Mouse (Mus musculus) C2C12 (cell line): Measurements from ENCODE around the gene Cdh16. TPM values are rescaled to one million over a fixed set of nuclear protein-coding genes. Genes with fewer than 3 reads are reported as not detected.

ENCODE experiments used
- H3K27me3 ChIP-seq: one replicate; pipeline ENCODE4 v1.6.1; 2011; ENCODE audit not compliant: control insufficient read depth, insufficient read depth, insufficient read length
- H3K36me3 ChIP-seq: one replicate; pipeline ENCODE4 v1.6.1; 2011; ENCODE audit not compliant: control insufficient read depth, insufficient read depth
- H3K4me3 ChIP-seq: one replicate; pipeline ENCODE4 v1.5.1; 2011; ENCODE audit warnings: mild to moderate bottlenecking, control low read depth; ENCODE audit not compliant: poor library complexity, insufficient read depth, severe bottlenecking
- H3K79me2 ChIP-seq: one replicate; pipeline ENCODE4 v1.6.1; 2011; ENCODE audit not compliant: control insufficient read depth, insufficient read depth
- H3K79me3 ChIP-seq: one replicate; pipeline ENCODE4 v1.6.1; 2011; ENCODE audit warnings: low read depth, control low read depth
- H3ac ChIP-seq: one replicate; pipeline ENCODE3; 2011; ENCODE audit warnings: low read depth; ENCODE audit not compliant: control insufficient read depth, insufficient read length
- CEBPB ChIP-seq: IDR thresholded peaks from one replicate; pipeline ENCODE4 v1.6.1; 2011; ENCODE audit warnings: low read depth, mild to moderate bottlenecking, control low read depth, moderate library complexity
- CTCF ChIP-seq: IDR thresholded peaks from one replicate; pipeline ENCODE4 v1.5.1; 2011; ENCODE audit not compliant: control insufficient read depth, insufficient read depth, insufficient read length
- FOSL1 ChIP-seq: IDR thresholded peaks from one replicate; pipeline ENCODE4 v1.8.0; 2011; ENCODE audit warnings: mild to moderate bottlenecking, low read length; ENCODE audit not compliant: poor library complexity, insufficient read depth, severe bottlenecking
- MAX ChIP-seq: IDR thresholded peaks from one replicate; pipeline ENCODE4 v1.6.1; 2011; ENCODE audit warnings: mild to moderate bottlenecking, control low read depth
- MYOD1 ChIP-seq: IDR thresholded peaks from one replicate; pipeline ENCODE4 v1.6.1; 2011; ENCODE audit warnings: low read depth; ENCODE audit not compliant: control insufficient read depth, insufficient read length
- MYOG ChIP-seq: IDR thresholded peaks from one replicate; pipeline ENCODE4 v1.6.1; 2011; ENCODE audit not compliant: control insufficient read depth, insufficient read length; ENCODE audit errors: extremely low read depth
- USF1 ChIP-seq: IDR thresholded peaks from one replicate; pipeline ENCODE4 v1.6.1; 2011; ENCODE audit warnings: low read depth, mild to moderate bottlenecking, control low read depth, moderate library complexity
- polyA plus RNA-seq: library from polyadenylated mRNA; unstranded; fragments of >200 nt; fragmentation: generic; extraction: Trizol; gene quantifications from one replicate; pipeline ENCODE4 v1.2.1, GENCODE M21; 2012; ENCODE audit warnings: missing spikeins

The Cdh16 gene
- polyA plus RNA-seq, 1 experiment = not detected

GRCm38 (mm10) chr8:104632486-104632885 is 8.3 kb upstream of the Cdh16 start:
- no peak for TF ChIP-seq FOSL1
- TF ChIP-seq MYOD1 = no peak
- TF ChIP-seq CEBPB = no peak
- TF ChIP-seq MAX = no peak
- H3K36me3 ChIP-seq = no peaks in the 10 kb centered on the region
- H3ac ChIP-seq = no peak overlapping the region
- no peaks in the 10 kb centered on the region for H3K27me3 ChIP-seq
- H3K79me3 ChIP-seq = no peaks in the 10 kb centered on the region
- H3K4me3 ChIP-seq = no peak overlapping the region
- no peaks in the 10 kb centered on the region for H3K79me2 ChIP-seq

GRCm38 (mm10) chr8:104631975-104632374 is 7.8 kb upstream of the Cdh16 start:
- no peaks in the 10 kb centered on the region for H3K27me3 ChIP-seq
- TF ChIP-seq MYOD1 (no peak), MYOG (no peak), CTCF (no peak), MAX (no peak)
- H3K79me2 ChIP-seq = no peaks in the 10 kb centered on the region
- H3K4me3 ChIP-seq = no peak overlapping the region
- H3K36me3 ChIP-seq = no peaks in the 10 kb centered on the region
- no peak overlapping the region for H3ac ChIP-seq
- H3K79me3 ChIP-seq = no peaks in the 10 kb centered on the region

GRCm38 (mm10) chr8:104630981-104631663 is 6.9 kb upstream of the Cdh16 start, which contains the start of gene Rrad:
Gene Rrad (minus strand): TSS chr8:104631327.
- no peak for TF ChIP-seq USF1
- no peak for TF ChIP-seq CEBPB
- TF ChIP-seq FOSL1 = no peak
- no peak for TF ChIP-seq CTCF
- H3K79me3 ChIP-seq = no peaks in the 10 kb centered on the region
- no peak within 1 kb of the TSS for H3K4me3 ChIP-seq
- peak within 1 kb of the TSS; percentile 27 for H3ac ChIP-seq
- H3K79me2 ChIP-seq = no peaks in the 10 kb centered on the region
- no peaks in the 10 kb centered on the region for H3K36me3 ChIP-seq
- H3K27me3 ChIP-seq = no peaks in the 10 kb centered on the region

DNA sequence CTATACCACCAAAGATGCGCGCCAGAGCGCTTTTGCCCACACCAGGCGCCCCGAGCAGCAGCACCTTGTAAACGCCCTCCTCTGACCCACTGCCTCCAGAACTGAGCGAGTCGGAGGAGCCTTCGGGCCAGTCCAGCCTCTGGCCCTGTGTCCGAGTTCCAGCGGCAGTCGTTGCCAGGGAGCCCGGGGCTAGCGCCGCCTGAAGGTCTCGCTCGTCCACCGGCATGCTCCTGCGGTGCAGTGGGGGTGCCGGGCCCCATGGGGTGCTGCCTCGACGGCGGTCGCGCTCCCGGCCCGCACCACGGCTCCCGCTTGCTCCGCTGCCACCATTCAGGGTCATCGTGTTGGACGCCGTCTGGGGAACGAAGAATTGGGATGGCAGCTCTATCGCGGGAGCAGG is 6.4 kb upstream of the Cdh16 start:
- H3K4me3 ChIP-seq = no peak overlapping the region
- no peaks in the 10 kb centered on the region for H3K79me3 ChIP-seq
- H3ac ChIP-seq = no peak overlapping the region
- no peaks in the 10 kb centered on the region for H3K79me2 ChIP-seq
- no peaks in the 10 kb centered on the region for H3K27me3 ChIP-seq
- TF ChIP-seq MAX = no peak
- H3K36me3 ChIP-seq = no peaks in the 10 kb centered on the region

GRCm38 (mm10) chr8:104630111-104630479 is 5.9 kb upstream of the Cdh16 start:
- no peak overlapping the region for H3ac ChIP-seq
- H3K79me2 ChIP-seq = no peaks in the 10 kb centered on the region
- H3K27me3 ChIP-seq = no peaks in the 10 kb centered on the region
- H3K4me3 ChIP-seq = no peak overlapping the region
- H3K36me3 ChIP-seq = no peaks in the 10 kb centered on the region
- no peak for TF ChIP-seq CTCF
- no peak for TF ChIP-seq USF1
- no peak for TF ChIP-seq MYOG
- TF ChIP-seq MAX = no peak
- no peak for TF ChIP-seq MYOD1
- no peak for TF ChIP-seq FOSL1
- no peak for TF ChIP-seq CEBPB
- no peaks in the 10 kb centered on the region for H3K79me3 ChIP-seq

DNA sequence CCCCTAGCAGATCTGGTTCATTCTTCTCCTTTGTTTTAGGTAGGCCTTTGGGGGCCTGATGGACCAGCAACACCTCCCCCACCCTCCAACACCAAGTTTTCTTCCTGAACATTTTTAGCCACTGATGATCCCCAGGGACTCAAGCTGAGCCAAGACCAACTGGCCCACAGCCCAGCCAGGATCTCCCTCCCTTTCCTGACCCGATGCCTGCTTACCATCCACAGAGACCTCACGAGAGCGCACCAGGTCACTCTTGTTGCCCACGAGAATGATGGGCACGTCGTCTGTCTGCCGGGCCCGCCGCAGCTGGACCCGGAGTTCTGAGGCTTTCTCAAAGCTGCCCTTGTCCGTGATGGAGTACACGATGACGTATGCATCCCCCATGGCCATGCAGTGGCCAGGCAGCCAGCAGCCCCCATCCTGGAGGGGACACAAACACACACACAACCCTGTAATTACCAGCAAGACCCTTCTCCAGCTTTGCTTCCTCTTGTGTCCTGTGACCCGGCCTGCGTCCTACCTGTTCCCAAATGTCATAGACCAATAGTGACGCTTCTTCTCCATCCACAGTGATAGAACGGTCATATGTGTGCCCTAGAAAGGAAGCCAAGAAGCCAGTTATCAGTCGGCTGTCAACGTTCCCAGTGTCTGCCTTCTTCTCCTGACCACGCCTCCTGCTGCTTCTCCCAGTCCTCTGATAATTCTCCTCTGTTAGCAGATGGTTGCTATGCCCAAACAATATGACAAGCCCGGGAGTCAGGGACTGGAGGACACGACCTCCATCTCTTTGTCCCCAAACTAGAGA is 5.3 kb upstream of the Cdh16 start:
- Histone ChIP-seq H3K27me3 (no peaks in the 10 kb centered on the region), H3ac (no peak overlapping the region), H3K79me2 (no peaks in the 10 kb centered on the region), H3K4me3 (no peak overlapping the region), H3K36me3 (no peaks in the 10 kb centered on the region), H3K79me3 (no peaks in the 10 kb centered on the region)
- TF ChIP-seq FOSL1 (no peak), MAX (no peak), USF1 (no peak), CTCF (no peak), MYOD1 (no peak), MYOG (no peak)
